In the genomic region with DNA sequence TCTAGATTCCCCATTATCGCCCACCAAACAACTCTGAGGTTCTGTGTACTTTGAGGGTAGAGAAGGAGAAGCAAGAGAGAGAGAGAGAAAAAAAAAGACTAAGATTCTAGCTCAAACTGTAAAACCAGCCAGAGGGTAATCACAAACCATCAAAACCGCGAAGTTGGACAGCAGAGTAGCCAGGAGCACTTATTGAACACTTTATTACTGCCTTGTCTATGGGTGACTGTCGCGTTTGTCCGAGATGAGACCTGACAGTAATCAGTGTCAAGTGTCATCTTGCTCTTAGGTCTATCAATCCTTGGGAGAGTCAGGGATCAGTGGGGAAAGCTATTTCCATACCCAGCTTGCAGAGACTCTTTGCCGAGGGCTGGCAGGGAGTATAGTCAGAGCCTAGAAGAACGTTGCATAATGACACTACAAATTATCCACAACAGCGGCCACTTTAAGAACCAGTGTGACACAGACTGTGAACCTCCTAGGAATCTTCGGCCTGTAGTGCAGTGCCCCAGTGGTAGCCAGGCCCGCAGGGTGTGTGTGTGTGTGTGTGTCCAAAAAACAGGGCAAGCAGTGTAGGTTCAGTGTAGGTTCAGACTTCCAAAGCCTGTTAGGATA, we compare ENCODE assay signal across 8 mouse cellular contexts. TPM values are rescaled to one million over a fixed set of nuclear protein-coding genes. Genes with fewer than 3 reads are reported as not detected.
DNase-seq lines count a peak whose midpoint lies in the region; ATAC-seq lines count a peak whose summit lies in the region.

No protein-coding gene starts in this region.

- 12% methylated on average over 11 of the region's 11 CpGs for WGBS in heart, embryonic 10.5 days
- 14% methylated on average over 11 of the region's 11 CpGs for WGBS in embryonic facial prominence, embryonic 10.5 days
- 18% methylated on average over 11 of the region's 11 CpGs for WGBS in hindbrain, embryonic 14.5 days
- WGBS in midbrain, embryonic 15.5 days: 17% methylated on average over 11 of the region's 11 CpGs

- no peaks in the 10 kb centered on the region for H3K36me3 ChIP-seq in heart, embryonic 10.5 days
- H3K36me3 ChIP-seq in embryonic facial prominence, embryonic 10.5 days (replicated peaks): no peaks in the 10 kb centered on the region
- no peaks in the 10 kb centered on the region for H3K36me3 ChIP-seq in hindbrain, embryonic 14.5 days (replicated peaks; ENCODE audit: control insufficient read depth, insufficient read depth)
- no peaks in the 10 kb centered on the region for H3K36me3 ChIP-seq in midbrain, embryonic 15.5 days (replicated peaks)

- ATAC-seq in hindbrain, embryonic 14.5 days (ENCODE audit: low FRiP score): no peak
- no peak for ATAC-seq in midbrain, embryonic 15.5 days (replicated peaks)

- H3K9me3 ChIP-seq in heart, embryonic 10.5 days: no peaks in the 10 kb centered on the region
- H3K9me3 ChIP-seq in embryonic facial prominence, embryonic 10.5 days: no peaks in the 10 kb centered on the region
- no peaks in the 10 kb centered on the region for H3K9me3 ChIP-seq in hindbrain, embryonic 14.5 days (ENCODE audit: control insufficient read depth, low read length)
- H3K9me3 ChIP-seq in midbrain, embryonic 15.5 days: no peaks in the 10 kb centered on the region

- peaks cover 50% of the 10 kb centered on the region for H3K27me3 ChIP-seq in heart, embryonic 10.5 days (ENCODE audit: insufficient read depth, poor library complexity, severe bottlenecking)
- peaks cover 73% of the 10 kb centered on the region for H3K27me3 ChIP-seq in embryonic facial prominence, embryonic 10.5 days (replicated peaks; ENCODE audit: low read depth, poor library complexity, severe bottlenecking)
- H3K27me3 ChIP-seq in hindbrain, embryonic 14.5 days (ENCODE audit: control insufficient read depth, insufficient read depth, low read length): peaks cover 61% of the 10 kb centered on the region
- H3K27me3 ChIP-seq in midbrain, embryonic 15.5 days (replicated peaks): peaks cover 56% of the 10 kb centered on the region

- H3K9ac ChIP-seq in hindbrain, embryonic 14.5 days: 0 out of 2 replicates have a peak overlapping the region, but pooled peaks have one; percentile 29
- H3K9ac ChIP-seq in midbrain, embryonic 15.5 days: no peak overlapping the region

- H3K4me2 ChIP-seq in hindbrain, embryonic 14.5 days (replicated peaks): peak overlapping the region; percentile 82
- peak overlapping the region; percentile 97 for H3K4me2 ChIP-seq in midbrain, embryonic 15.5 days

- peak overlapping the region; percentile 84; the same call in 1 of the 2 replicates for H3K27ac ChIP-seq in heart, embryonic 10.5 days
- H3K27ac ChIP-seq in embryonic facial prominence, embryonic 10.5 days (replicated peaks): no peak overlapping the region
- H3K27ac ChIP-seq in hindbrain, embryonic 14.5 days: no peak overlapping the region
- no peak overlapping the region for H3K27ac ChIP-seq in midbrain, embryonic 15.5 days

- peak overlapping the region; percentile 77 for H3K4me3 ChIP-seq in heart, embryonic 10.5 days
- peak overlapping the region; percentile 63 for H3K4me3 ChIP-seq in embryonic facial prominence, embryonic 10.5 days
- peak overlapping the region; percentile 44 for H3K4me3 ChIP-seq in hindbrain, embryonic 14.5 days (replicated peaks; ENCODE audit: low read length)
- H3K4me3 ChIP-seq in midbrain, embryonic 15.5 days: peak overlapping the region; percentile 54

- no peak for DNase-seq in heart, embryonic 10.5 days (ENCODE audit: low spot score)
- no peak for DNase-seq in heart, postnatal 14 days
- DNase-seq in embryonic facial prominence, embryonic 10.5 days (ENCODE audit: low spot score): peak; percentile 21
- DNase-seq in hindbrain, embryonic 14.5 days (ENCODE audit: low spot score): no peak
- no peak for DNase-seq in left cerebral cortex, adult 9 months (ENCODE audit: low spot score in 2 of 2)
- no peak for DNase-seq in urinary bladder, postnatal 4 days (ENCODE audit: low spot score in 2 of 2)
- DNase-seq in left cerebral cortex, postnatal 14 days (ENCODE audit: low spot score in 2 of 2): no peak

- intact Hi-C loops in heart, postnatal 14 days (cut with DNase I): loop anchor here (2.0 to 5.0 kb wide), 4 partner anchors 13 to 259 kb away; no protein-coding TSS in a partner anchor
- intact Hi-C loops in left cerebral cortex, postnatal 14 days (cut with DNase I): no loop called here

- H3K4me1 ChIP-seq in heart, embryonic 10.5 days: peaks cover 35% of the 10 kb centered on the region
- H3K4me1 ChIP-seq in embryonic facial prominence, embryonic 10.5 days: peaks cover 32% of the 10 kb centered on the region
- H3K4me1 ChIP-seq in hindbrain, embryonic 14.5 days (replicated peaks; ENCODE audit: control insufficient read depth, insufficient read depth, low read length): peaks cover 21% of the 10 kb centered on the region
- peaks cover 30% of the 10 kb centered on the region for H3K4me1 ChIP-seq in midbrain, embryonic 15.5 days

RNA-seq across cellular contexts. Expression of gene Epas1, which starts 2.2 kb away (rescaled TPM):
- polyA plus RNA-seq in heart, embryonic 10.5 days (2016; fragmentation: Nextera tagmentation; extraction: Ambion mirVana): 5.8 and 6.0 TPM in 2 replicates
- total RNA-seq in heart, postnatal 14 days (2021): 100 to 1,000 TPM; 259 to 278 TPM
- 2.8 and 2.9 TPM in 2 replicates for polyA plus RNA-seq in embryonic facial prominence, embryonic 10.5 days (2016; fragmentation: Nextera tagmentation; extraction: Ambion mirVana)
- polyA plus RNA-seq in hindbrain, embryonic 14.5 days (2014; fragmentation: Nextera tagmentation; extraction: Ambion mirVana): 12.6 and 12.8 TPM in 2 replicates
- polyA plus RNA-seq in midbrain, embryonic 15.5 days (2015; fragmentation: Nextera tagmentation; extraction: Ambion mirVana): 5.1 and 5.2 TPM in 2 replicates
- total RNA-seq in left cerebral cortex, postnatal 14 days (2021): 10 to 100 TPM; 90.1 to 93.8 TPM
